Mouse (Mus musculus): ENCODE results near the gene Gbp3.
A peak's percentile ranks its signal among the peaks of the same experiment; 100 is the strongest.
"Not testable (repeated sequence)": the region's sequence is repeated elsewhere in the genome, so short reads cannot be mapped to it uniquely, and the experiment has no call there.

Gene Gbp3

GRCm38 (mm10) chr3:142559632-142560228, at the start of gene Gbp3:
TSS of gene Gbp3 (plus strand) at chr3:142560026.
- peak; percentile 2 for DNase-seq (ENCODE audit: low spot score)

GRCm38 (mm10) chr3:142528116-142528515, 31.7 kb upstream of the Gbp3 start:
- no peak for DNase-seq (ENCODE audit: low spot score)

GRCm38 (mm10) chr3:142529597-142529996, 30.2 kb upstream of the Gbp3 start:
- DNase-seq (ENCODE audit: low spot score), result no peak

- DNase-seq (ENCODE audit: low spot score), result peak; percentile 30
Observed at GRCm38 (mm10) chr3:142530087-142530953, 29.5 kb upstream of the Gbp3 start, which contains the start of gene Gbp7. TSS of gene Gbp7 (plus strand) at chr3:142530342.

GRCm38 (mm10) chr3:142531595-142531994, 28.2 kb upstream of the Gbp3 start:
- no peak for DNase-seq (ENCODE audit: low spot score)

- DNase-seq (ENCODE audit: low spot score), result no peak
Observed at GRCm38 (mm10) chr3:142533185-142533584, 26.6 kb upstream of the Gbp3 start.

GRCm38 (mm10) chr3:142535667-142536066, 24.2 kb upstream of the Gbp3 start:
- DNase-seq (ENCODE audit: low spot score), result no peak

GRCm38 (mm10) chr3:142541391-142541790, 18.4 kb upstream of the Gbp3 start:
- no peak for DNase-seq (ENCODE audit: low spot score)

- DNase-seq (ENCODE audit: low spot score), result not testable (repeated sequence)
Observed at GRCm38 (mm10) chr3:142542776-142543175, 17.1 kb upstream of the Gbp3 start.

GRCm38 (mm10) chr3:142546690-142547089, 13.1 kb upstream of the Gbp3 start:
- no peak for DNase-seq (ENCODE audit: low spot score)

GRCm38 (mm10) chr3:142550052-142550676, 9.7 kb upstream of the Gbp3 start:
- no peak for DNase-seq (ENCODE audit: low spot score)

- no peak for DNase-seq (ENCODE audit: low spot score)
Observed at GRCm38 (mm10) chr3:142554601-142555000, 5.2 kb upstream of the Gbp3 start.

GRCm38 (mm10) chr3:142555623-142556022, 4.2 kb upstream of the Gbp3 start:
- no peak for DNase-seq (ENCODE audit: low spot score)

- peak; percentile 55 for DNase-seq (ENCODE audit: low spot score)
Observed at GRCm38 (mm10) chr3:142560296-142560948, 596 bp downstream of the Gbp3 start.

- DNase-seq (ENCODE audit: low spot score), result no peak
Observed at GRCm38 (mm10) chr3:142561045-142561646, 1.3 kb downstream of the Gbp3 start.

GRCm38 (mm10) chr3:142561666-142562065, 1.8 kb downstream of the Gbp3 start:
- DNase-seq (ENCODE audit: low spot score), result no peak

- DNase-seq (ENCODE audit: low spot score), result not testable (repeated sequence)
Observed at GRCm38 (mm10) chr3:142567490-142567889, 7.7 kb downstream of the Gbp3 start.

GRCm38 (mm10) chr3:142570738-142571137, 10.9 kb downstream of the Gbp3 start:
- no peak for DNase-seq (ENCODE audit: low spot score)

- DNase-seq (ENCODE audit: low spot score), result no peak
Observed at GRCm38 (mm10) chr3:142577108-142577507, 17.3 kb downstream of the Gbp3 start.

- DNase-seq (ENCODE audit: low spot score), result no peak
Observed at GRCm38 (mm10) chr3:142578342-142578741, 18.5 kb downstream of the Gbp3 start.

GRCm38 (mm10) chr3:142583067-142583466, 23.2 kb downstream of the Gbp3 start:
- no peak for DNase-seq (ENCODE audit: low spot score)

GRCm38 (mm10) chr3:142587386-142587785, 27.6 kb downstream of the Gbp3 start:
- no peak for DNase-seq (ENCODE audit: low spot score)

Data from layer of hippocampus, adult 9-10 months (tissue).